ENCODE assay signal across 14 mouse cellular contexts in the genomic region with DNA sequence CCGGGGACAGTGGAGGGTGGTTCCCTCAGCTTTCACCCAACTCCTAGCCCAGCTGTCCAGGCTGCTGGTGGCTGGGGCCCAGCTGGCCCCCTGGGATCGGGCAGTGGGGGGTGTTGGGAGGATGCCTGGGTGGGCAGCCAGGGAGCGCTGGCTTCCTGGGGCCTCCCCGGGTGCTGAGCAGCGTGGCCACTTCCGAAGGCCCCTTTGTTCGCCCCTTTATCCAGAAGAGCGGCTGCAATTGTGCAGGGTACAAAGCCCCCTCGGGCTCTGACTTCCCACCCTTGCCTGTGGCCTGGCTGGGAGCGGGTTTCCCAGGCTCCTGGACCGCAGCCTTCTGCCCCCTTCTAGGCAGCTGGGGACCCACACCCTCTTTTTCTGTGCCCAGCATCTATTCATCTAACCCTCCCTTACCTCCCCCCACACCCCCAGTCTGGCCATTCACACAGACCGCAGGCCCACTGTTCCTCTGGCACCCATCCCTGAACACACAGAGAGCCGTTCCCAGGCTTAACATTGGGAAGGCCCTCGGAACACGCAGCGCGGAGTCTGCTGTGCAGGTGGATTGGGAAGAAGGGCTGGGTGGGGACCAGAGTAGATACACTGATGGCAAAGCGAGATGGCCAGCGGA. TPM values are rescaled to one million over a fixed set of nuclear protein-coding genes. Genes with fewer than 3 reads are reported as not detected.
DNase-seq lines count a peak whose midpoint lies in the region; ATAC-seq and TF ChIP-seq lines count a peak whose summit lies in the region.
"Had no signal": no experiment of that assay in that cellular context is flagged by ENCODE, and none has a peak within 500 bp of the region (broad histone marks: within the 10 kb centered on the region; RNA-seq: fewer than 3 reads in every experiment).

No protein-coding gene starts in this region.

- no peaks in the 10 kb centered on the region for H3K36me3 ChIP-seq in forebrain, embryonic 14.5 days (ENCODE audit: control insufficient read depth, insufficient read depth, low read length)
- no peaks in the 10 kb centered on the region for H3K36me3 ChIP-seq in midbrain, embryonic 11.5 days (ENCODE audit: control insufficient read depth, insufficient read depth, low read length)
- H3K36me3 ChIP-seq: embryonic facial prominence, embryonic 12.5 days; heart, embryonic 15.5 days; limb, embryonic 10.5 days had no signal

- no peak overlapping the region for H3K4me2 ChIP-seq in forebrain, embryonic 14.5 days (ENCODE audit: low read length)
- H3K4me2 ChIP-seq in midbrain, embryonic 11.5 days = peak overlapping the region; percentile 6; the same call in 1 of the 2 replicates
- H3K4me2 ChIP-seq: embryonic facial prominence, embryonic 12.5 days; heart, embryonic 15.5 days had no signal

- no peak for TF ChIP-seq POLR2A in brain, embryonic 14.5 days (IDR thresholded peaks at IDR 0.05; ENCODE audit: borderline replicate concordance, extremely low read depth, insufficient read depth, insufficient read length, poor library complexity, severe bottlenecking)

- peak; percentile 58 for DNase-seq in layer of hippocampus, adult 9-11 months
- DNase-seq in layer of hippocampus, adult 9-10 months (ENCODE audit: low spot score) = no peak
- DNase-seq in brain, embryonic 14.5 days (ENCODE audit: low read depth) = peak; percentile 89
- DNase-seq in forebrain, embryonic 14.5 days (ENCODE audit: low spot score) = peak; percentile 73
- peak; percentile 88 for DNase-seq in midbrain, embryonic 11.5 days (ENCODE audit: low spot score, missing footprints)
- no peak for DNase-seq in adrenal gland, postnatal 25 days
- DNase-seq in kidney, adult 18-20 months = no peak
- DNase-seq in spleen, postnatal 14 days (ENCODE audit: low spot score in 2 of 2) = no peak
- DNase-seq: kidney, adult 8-10 months; lung, adult 18-20 months had no signal

- no peak for TF ChIP-seq CTCF in brain, embryonic 14.5 days (IDR thresholded peaks at IDR 0.05; ENCODE audit: borderline replicate concordance, extremely low read depth, insufficient read depth, insufficient read length)

- H3K27me3 ChIP-seq in forebrain, embryonic 14.5 days (replicated peaks; ENCODE audit: control insufficient read depth, insufficient read depth, low read length) = no peaks in the 10 kb centered on the region
- peaks cover 12% of the 10 kb centered on the region for H3K27me3 ChIP-seq in midbrain, embryonic 11.5 days (ENCODE audit: control insufficient read depth, insufficient read depth, low read length)

- WGBS in forebrain, embryonic 14.5 days = 15% methylated on average over 18 of the region's 19 CpGs
- WGBS in midbrain, embryonic 11.5 days = 26% methylated on average over 19 of the region's 19 CpGs

- H3K4me3 ChIP-seq in forebrain, embryonic 14.5 days (ENCODE audit: low read depth, low read length) = no peak overlapping the region
- H3K4me3 ChIP-seq in midbrain, embryonic 11.5 days (ENCODE audit: low read depth, low read length) = no peak overlapping the region
- H3K4me3 ChIP-seq: embryonic facial prominence, embryonic 12.5 days; heart, embryonic 15.5 days; limb, embryonic 10.5 days had no signal

- peak; percentile 73 for ATAC-seq in forebrain, embryonic 14.5 days
- ATAC-seq in midbrain, embryonic 11.5 days (ENCODE audit: low FRiP score) = peak; percentile 83

- H3K4me1 ChIP-seq in forebrain, embryonic 14.5 days (ENCODE audit: control insufficient read depth, insufficient read depth, low read length) = peaks cover 38% of the 10 kb centered on the region
- H3K4me1 ChIP-seq in midbrain, embryonic 11.5 days (ENCODE audit: control insufficient read depth, insufficient read depth, low read length) = peaks cover 23% of the 10 kb centered on the region

- H3K9me3 ChIP-seq in forebrain, embryonic 14.5 days (replicated peaks; ENCODE audit: control insufficient read depth, low read length) = no peaks in the 10 kb centered on the region
- H3K9me3 ChIP-seq in midbrain, embryonic 11.5 days (ENCODE audit: control insufficient read depth, low read length) = no peaks in the 10 kb centered on the region
- H3K9me3 ChIP-seq: embryonic facial prominence, embryonic 12.5 days; heart, embryonic 15.5 days; limb, embryonic 10.5 days had no signal

- peak overlapping the region; percentile 71 for H3K27ac ChIP-seq in forebrain, embryonic 14.5 days (ENCODE audit: low read depth, low read length)
- peak overlapping the region; percentile 75; the same call in 1 of the 2 replicates for H3K27ac ChIP-seq in midbrain, embryonic 11.5 days (ENCODE audit: low read depth, low read length)
- H3K27ac ChIP-seq: embryonic facial prominence, embryonic 12.5 days; heart, embryonic 15.5 days; limb, embryonic 10.5 days had no signal

- H3K9ac ChIP-seq in forebrain, embryonic 14.5 days (ENCODE audit: low read length) = peak overlapping the region; percentile 29; the same call in 1 of the 2 replicates
- peak overlapping the region; percentile 36 for H3K9ac ChIP-seq in midbrain, embryonic 11.5 days (ENCODE audit: low read length)
- H3K9ac ChIP-seq: embryonic facial prominence, embryonic 12.5 days; heart, embryonic 15.5 days had no signal

RNA-seq across cellular contexts. Expression of a gene that starts 45.2 kb away (rescaled TPM):
- 1.6 and 3.0 TPM in 2 replicates for polyA plus RNA-seq in brain, embryonic 14.5 days (2012; rRNA removed)
- polyA plus RNA-seq in forebrain, embryonic 14.5 days (2014; fragmentation: Nextera tagmentation; extraction: Ambion mirVana) = 1.6 and 4.2 TPM in 2 replicates
- polyA plus RNA-seq in midbrain, embryonic 11.5 days (2014; fragmentation: Nextera tagmentation; extraction: Ambion mirVana) = 0.41 and 0.75 TPM in 2 replicates
- total RNA-seq in adrenal gland, postnatal 25 days (2021) = 14.6 and 14.9 TPM in 2 replicates
- total RNA-seq: gastrocnemius, adult 18-20 months had no signal
- polyA plus RNA-seq: heart, embryonic 15.5 days; limb, embryonic 10.5 days had no signal

Comparison
In these comparisons a context has a peak if more than half of its experiments do, and no peak if none do; other contexts are left out.
1. DNase-seq: peak in layer of hippocampus, adult 9-11 months (single experiment), brain, embryonic 14.5 days (single experiment), forebrain, embryonic 14.5 days (single experiment) and midbrain, embryonic 11.5 days (single experiment); none in layer of hippocampus, adult 9-10 months (single experiment), adrenal gland, postnatal 25 days (single experiment), kidney, adult 18-20 months (single experiment) and spleen, postnatal 14 days (0 of 2).